Mouse (Mus musculus): ENCODE measurements at regions not wholly inside any gene's neighbourhood (a gene's known extent, or its start where the extent isn't known, plus 50 kb on each side); places are given as distances from the start of the nearest gene placed in this dataset.
A peak's percentile ranks its signal among the peaks of the same experiment; 100 is the strongest.

DNA sequence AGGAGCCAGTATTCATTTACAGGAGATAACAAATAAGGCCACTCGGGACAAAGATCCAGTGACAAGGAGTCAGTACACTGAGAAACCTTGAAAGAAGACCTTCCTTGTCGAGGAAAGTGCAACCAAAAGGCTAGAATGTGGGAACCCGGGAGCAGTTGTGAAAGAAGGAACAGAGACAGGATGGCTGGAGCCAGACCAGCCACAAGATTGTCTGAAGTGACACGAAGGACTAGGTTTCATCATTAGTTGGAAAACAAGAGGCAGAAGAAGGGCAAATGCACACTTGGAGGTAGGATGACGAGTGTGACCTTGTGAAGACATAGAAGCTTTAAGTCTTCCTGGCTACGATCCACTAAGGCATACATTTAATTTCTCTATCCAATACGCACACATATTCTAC is 54.6 kb upstream of the Nampt start:
- WGBS = 83% methylated on average over 7 of the region's 7 CpGs
- peak; percentile 39 for ATAC-seq
- no peaks in the 10 kb centered on the region for H3K9me3 ChIP-seq
- no peaks in the 10 kb centered on the region for H3K36me3 ChIP-seq
- H3K27me3 ChIP-seq (replicated peaks) = no peaks in the 10 kb centered on the region
- H3K4me3 ChIP-seq (replicated peaks) = no peak overlapping the region
- no peak overlapping the region for H3K4me2 ChIP-seq (replicated peaks)
- H3K4me1 ChIP-seq (replicated peaks) = no peaks in the 10 kb centered on the region
- no peak overlapping the region for H3K9ac ChIP-seq
- no peak overlapping the region for H3K27ac ChIP-seq

DNA sequence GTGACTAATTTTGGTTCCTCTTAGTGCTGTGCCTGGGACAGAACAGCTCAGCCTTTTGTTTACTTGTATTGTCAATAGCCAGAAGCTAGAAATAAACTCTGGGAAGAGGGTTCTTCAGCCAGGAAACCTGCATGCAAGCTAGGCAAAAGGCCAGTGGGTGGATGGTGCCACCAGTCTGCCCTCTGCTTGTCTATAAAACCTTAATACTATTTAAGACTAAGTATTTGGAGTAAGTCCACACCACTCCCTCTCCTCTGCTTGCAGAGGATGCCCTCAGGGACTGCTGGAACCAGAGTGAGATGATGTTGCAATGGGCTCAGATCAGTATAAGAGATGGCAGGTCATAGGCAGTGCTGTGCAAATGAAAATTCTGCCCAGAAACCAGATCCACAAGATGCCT is 53.5 kb upstream of the Nampt start:
- H3K9ac ChIP-seq = no peak overlapping the region
- H3K4me2 ChIP-seq (replicated peaks) = no peak overlapping the region
- H3K27me3 ChIP-seq (replicated peaks) = no peaks in the 10 kb centered on the region
- no peaks in the 10 kb centered on the region for H3K4me1 ChIP-seq (replicated peaks)
- H3K36me3 ChIP-seq = no peaks in the 10 kb centered on the region
- H3K27ac ChIP-seq = no peak overlapping the region
- no peak overlapping the region for H3K4me3 ChIP-seq (replicated peaks)
- ATAC-seq = no peak
- H3K9me3 ChIP-seq = no peaks in the 10 kb centered on the region

DNA sequence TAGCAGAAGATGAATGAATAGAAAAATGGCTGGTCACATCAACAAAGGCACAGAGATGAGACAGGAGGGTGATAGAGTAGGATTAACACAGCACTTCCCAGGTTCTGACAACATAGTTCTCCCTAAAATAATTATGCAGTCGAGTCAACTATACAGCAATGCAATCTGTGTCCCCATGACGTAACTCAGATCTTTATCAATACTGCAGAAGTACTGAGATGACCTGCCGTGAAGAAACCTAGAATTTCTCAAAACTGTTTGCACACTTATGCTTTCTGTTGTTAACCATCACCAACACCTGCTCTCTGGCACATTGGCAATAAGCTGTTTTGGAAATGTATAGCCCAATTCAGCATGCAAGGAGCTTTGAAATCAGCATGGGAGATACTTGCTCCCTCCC is 52.8 kb upstream of the Nampt start:
- Histone ChIP-seq H3K4me3 (replicated peaks) (no peak overlapping the region), H3K4me2 (replicated peaks) (no peak overlapping the region), H3K27me3 (replicated peaks) (no peaks in the 10 kb centered on the region), H3K36me3 (no peaks in the 10 kb centered on the region), H3K4me1 (replicated peaks) (no peaks in the 10 kb centered on the region), H3K9ac (no peak overlapping the region), H3K27ac (no peak overlapping the region), H3K9me3 (no peaks in the 10 kb centered on the region)
- 76% methylated on average over 3 of the region's 3 CpGs for WGBS
- no peak for ATAC-seq

DNA sequence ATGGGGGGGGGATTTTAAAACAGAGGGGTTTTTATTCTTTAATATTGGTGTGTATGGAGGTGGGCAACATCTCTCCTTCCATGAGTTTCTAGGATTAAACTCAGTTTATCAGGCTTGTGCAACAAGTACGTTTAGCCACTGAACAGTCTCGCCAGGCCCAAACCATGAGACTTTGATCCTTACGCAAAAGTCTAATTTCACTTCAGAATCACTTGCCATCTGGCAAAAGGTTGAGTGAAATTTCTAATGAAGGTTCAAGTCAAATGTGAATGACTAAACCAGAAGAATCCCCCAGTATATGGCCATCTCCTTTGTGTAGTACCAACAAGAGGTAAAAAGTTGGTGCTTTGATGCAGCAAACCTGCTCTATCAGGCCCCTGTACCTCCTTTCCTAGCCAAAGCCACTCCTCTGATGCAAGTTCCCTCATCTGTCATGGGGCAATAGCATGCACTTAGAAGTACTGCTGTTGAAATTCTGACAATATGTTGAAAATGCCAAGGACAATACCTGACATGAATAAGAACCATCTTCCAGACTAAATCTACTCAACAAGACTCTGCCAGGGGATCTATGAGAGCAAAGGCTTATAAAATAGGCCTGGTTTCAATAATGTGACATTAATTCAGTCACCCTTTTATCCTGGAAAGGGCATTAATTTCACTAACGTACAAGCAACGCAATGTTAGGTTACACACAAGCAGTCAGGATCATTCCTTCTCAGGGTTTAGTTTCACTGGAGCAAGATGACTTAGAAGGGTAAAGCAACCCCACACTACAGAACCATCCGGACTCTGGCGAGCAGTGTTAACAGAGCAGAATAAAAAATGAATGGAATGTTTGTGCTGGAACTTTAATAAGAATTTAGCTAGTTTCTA is 51.9 kb upstream of the Nampt start:
- no peaks in the 10 kb centered on the region for H3K27me3 ChIP-seq (replicated peaks)
- H3K36me3 ChIP-seq = no peaks in the 10 kb centered on the region
- H3K9me3 ChIP-seq = no peaks in the 10 kb centered on the region
- no peak overlapping the region for H3K4me3 ChIP-seq (replicated peaks)
- H3K4me1 ChIP-seq (replicated peaks) = no peaks in the 10 kb centered on the region
- H3K27ac ChIP-seq = no peak overlapping the region
- H3K9ac ChIP-seq = no peak overlapping the region
- 83% methylated on average over 7 of the region's 7 CpGs for WGBS
- no peak overlapping the region for H3K4me2 ChIP-seq (replicated peaks)
- no peak for ATAC-seq

DNA sequence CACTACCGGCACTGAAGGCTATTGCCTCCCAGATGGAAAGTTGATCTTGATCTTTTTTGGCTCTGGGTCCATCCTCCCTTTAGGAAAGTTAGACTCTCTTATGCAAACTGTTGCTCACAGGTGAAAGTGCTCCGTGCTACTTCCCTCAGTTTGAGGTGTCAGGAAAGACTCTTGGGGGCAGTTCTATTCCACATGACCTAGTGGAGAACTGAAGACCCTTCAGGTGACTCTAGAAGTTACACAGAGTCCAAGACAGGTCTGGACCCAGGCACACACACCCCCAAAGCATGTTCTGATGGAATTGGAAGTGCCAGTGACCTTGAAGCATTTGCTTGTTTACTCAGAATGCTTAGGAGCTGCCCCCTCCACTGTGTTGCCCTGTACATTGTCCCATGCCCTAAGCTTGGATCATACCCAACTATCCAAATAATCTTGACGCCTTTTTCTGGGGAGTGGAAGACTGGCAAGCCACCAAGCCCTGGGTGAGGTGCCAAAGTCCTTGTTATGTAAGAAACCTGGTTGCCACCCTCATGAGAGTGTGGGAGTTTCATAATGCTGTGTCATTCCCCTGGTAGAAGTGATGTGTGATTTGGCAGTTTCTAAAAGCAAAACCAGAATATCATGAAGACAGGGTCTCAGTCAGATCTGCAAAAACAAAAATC is 51.1 kb upstream of the Nampt start:
- Histone ChIP-seq H3K36me3 (no peaks in the 10 kb centered on the region), H3K4me3 (replicated peaks) (no peak overlapping the region), H3K4me1 (replicated peaks) (no peaks in the 10 kb centered on the region), H3K27me3 (replicated peaks) (no peaks in the 10 kb centered on the region), H3K27ac (no peak overlapping the region), H3K4me2 (replicated peaks) (no peak overlapping the region), H3K9ac (no peak overlapping the region), H3K9me3 (no peaks in the 10 kb centered on the region)
- 61% methylated on average over 3 of the region's 3 CpGs for WGBS
- ATAC-seq = no peak

DNA sequence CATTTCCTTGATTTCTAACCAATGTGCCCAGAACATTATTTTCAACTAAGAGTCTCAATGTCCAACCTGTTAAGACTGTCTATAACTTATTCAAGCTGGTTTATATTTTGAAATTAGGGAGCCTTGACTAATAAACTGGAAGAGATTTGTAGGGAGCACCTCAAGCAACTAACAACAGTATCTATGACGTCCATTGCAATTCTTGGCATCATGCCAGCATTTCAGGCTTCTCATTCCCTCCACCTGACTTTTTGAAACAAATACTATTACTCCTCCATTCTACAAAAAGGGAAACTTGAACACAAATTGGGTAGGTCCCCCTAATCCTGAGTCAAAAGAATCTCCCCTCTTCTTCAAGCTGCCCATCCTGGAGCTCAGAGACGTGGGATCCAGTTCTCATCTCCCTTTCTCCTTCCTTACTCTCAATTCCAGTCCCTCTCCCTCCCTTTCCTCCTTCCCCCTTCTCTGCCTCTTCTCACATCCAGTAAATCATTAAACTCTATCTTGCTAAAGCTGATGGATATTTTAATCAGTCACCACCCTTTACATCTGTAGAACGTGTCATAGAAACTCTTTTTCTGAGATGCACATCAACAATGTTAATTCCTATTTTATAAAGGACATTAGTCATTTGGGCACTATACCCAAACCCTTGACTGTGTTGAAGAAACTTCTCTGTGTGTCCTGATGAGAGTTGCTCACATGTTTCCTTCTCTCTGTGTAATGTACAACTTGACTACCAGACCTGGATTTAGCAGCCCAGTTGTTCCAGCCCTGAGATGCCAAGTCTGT is 50.4 kb upstream of the Nampt start:
- ATAC-seq = no peak
- Histone ChIP-seq H3K9me3 (no peaks in the 10 kb centered on the region), H3K4me1 (replicated peaks) (no peaks in the 10 kb centered on the region), H3K9ac (no peak overlapping the region), H3K4me3 (replicated peaks) (no peak overlapping the region), H3K27ac (no peak overlapping the region), H3K4me2 (replicated peaks) (no peak overlapping the region), H3K36me3 (no peaks in the 10 kb centered on the region), H3K27me3 (replicated peaks) (no peaks in the 10 kb centered on the region)
- 66% methylated on average over 3 of the region's 3 CpGs for WGBS

Data from intestine, embryonic 15.5 days (tissue).